ENCODE assay signal across 19 mouse cellular contexts in genomic region chr8:72499521-72500284, GRCm38 (mm10). TPM values are rescaled to one million over a fixed set of nuclear protein-coding genes. Genes with fewer than 3 reads are reported as not detected.
DNase-seq lines count a peak whose midpoint lies in the region; ATAC-seq and TF ChIP-seq lines count a peak whose summit lies in the region.
"Had no signal": no experiment of that assay in that cellular context is flagged by ENCODE, and none has a peak within 500 bp of the region (broad histone marks: within the 10 kb centered on the region; RNA-seq: fewer than 3 reads in every experiment).

No protein-coding gene starts in this region.

- H3K4me3 ChIP-seq in cerebellum, adult 2 months (replicated peaks; ENCODE audit: insufficient read depth, low read depth, low read length): no peak overlapping the region
- no peak overlapping the region for H3K4me3 ChIP-seq in heart, embryonic 10.5 days
- no peak overlapping the region for H3K4me3 ChIP-seq in liver, embryonic 12.5 days
- H3K4me3 ChIP-seq: forebrain, embryonic 13.5 days; hindbrain, embryonic 12.5 days; megakaryocyte, embryonic 14.5 days had no signal

- TF ChIP-seq CTCF in cerebellum, adult 2 months (IDR thresholded peaks at IDR 0.05; ENCODE audit: borderline replicate concordance, insufficient read depth, low read depth, low read length): no peak

- ATAC-seq in liver, embryonic 12.5 days: no peak
- ATAC-seq: CD4-positive, CD25-positive, alpha-beta regulatory T cell, adult 4 months; forebrain, embryonic 13.5 days; midbrain, embryonic 16.5 days had no signal

- H3K27ac ChIP-seq in cerebellum, adult 2 months (ENCODE audit: insufficient read depth, low read length): peak overlapping the region; percentile 64; the same call in 1 of the 2 replicates
- H3K27ac ChIP-seq in heart, embryonic 10.5 days: peak overlapping the region; percentile 60
- no peak overlapping the region for H3K27ac ChIP-seq in liver, embryonic 12.5 days
- H3K27ac ChIP-seq: forebrain, embryonic 13.5 days; hindbrain, embryonic 12.5 days had no signal

- no peak for DNase-seq in cerebellum, adult 2 months
- no peak for DNase-seq in cerebellum, adult 18-20 months
- DNase-seq in heart, embryonic 10.5 days (ENCODE audit: low spot score): no peak
- peak; percentile 76 to 85 for DNase-seq in heart, postnatal 10 days
- DNase-seq in skeletal muscle tissue, adult 2 months (ENCODE audit: low read depth, low spot score): peak; percentile 86
- no peak for DNase-seq in spleen, postnatal 14 days (ENCODE audit: low spot score in 2 of 2)
- DNase-seq in right cerebral cortex, postnatal 25 days: no peak
- DNase-seq: kidney, adult 11 months; kidney, postnatal 14 days; lung, postnatal 14 days; right cerebral cortex, adult 18-20 months; spleen, adult 18-20 months had no signal

- intact Hi-C loops in heart, postnatal 10 days (cut with DNase I): no loop called here

- H3K36me3 ChIP-seq in heart, embryonic 10.5 days: peaks cover 45% of the 10 kb centered on the region
- H3K36me3 ChIP-seq in liver, embryonic 12.5 days: peaks cover 62% of the 10 kb centered on the region

- no peak for TF ChIP-seq POLR2A in cerebellum, adult 2 months (IDR thresholded peaks at IDR 0.05; ENCODE audit: borderline replicate concordance, insufficient read depth, low read length)

- H3K4me1 ChIP-seq in cerebellum, adult 2 months (ENCODE audit: control insufficient read depth, insufficient read depth, low read length): peaks cover 85% of the 10 kb centered on the region
- peaks cover 30% of the 10 kb centered on the region for H3K4me1 ChIP-seq in heart, embryonic 10.5 days
- H3K4me1 ChIP-seq in liver, embryonic 12.5 days: peaks cover 55% of the 10 kb centered on the region

- H3K9ac ChIP-seq in liver, embryonic 12.5 days: no peak overlapping the region
- H3K9ac ChIP-seq: forebrain, embryonic 13.5 days; hindbrain, embryonic 12.5 days had no signal

- 87% methylated on average over 2 of the region's 2 CpGs for WGBS in cerebellum, adult 2 months
- 72% methylated on average over 2 of the region's 2 CpGs for WGBS in heart, embryonic 10.5 days
- 75% methylated on average over 2 of the region's 2 CpGs for WGBS in liver, embryonic 12.5 days (ENCODE audit: insufficient replicate concordance)

- H3K4me2 ChIP-seq in liver, embryonic 12.5 days: no peak overlapping the region
- H3K4me2 ChIP-seq: forebrain, embryonic 13.5 days; hindbrain, embryonic 12.5 days had no signal

- H3K27me3 ChIP-seq in cerebellum, adult 2 months (ENCODE audit: control insufficient read depth, insufficient read depth, low read length): no peaks in the 10 kb centered on the region
- no peaks in the 10 kb centered on the region for H3K27me3 ChIP-seq in heart, embryonic 10.5 days (ENCODE audit: insufficient read depth, poor library complexity, severe bottlenecking)
- H3K27me3 ChIP-seq in liver, embryonic 12.5 days (replicated peaks): no peaks in the 10 kb centered on the region
- H3K27me3 ChIP-seq: forebrain, embryonic 13.5 days; hindbrain, embryonic 12.5 days; megakaryocyte, embryonic 14.5 days had no signal

- no peaks in the 10 kb centered on the region for H3K9me3 ChIP-seq in heart, embryonic 10.5 days
- H3K9me3 ChIP-seq in liver, embryonic 12.5 days (replicated peaks): no peaks in the 10 kb centered on the region
- H3K9me3 ChIP-seq: forebrain, embryonic 13.5 days; G1E; hindbrain, embryonic 12.5 days; megakaryocyte, embryonic 14.5 days had no signal

RNA-seq across cellular contexts. Expression of gene Slc35e1, which starts 7.3 kb away (rescaled TPM):
- 40.1 and 41.1 TPM in 2 replicates for polyA plus RNA-seq in cerebellum, adult 2 months (2012; rRNA removed)
- 21.5 and 23.8 TPM in 2 replicates for polyA plus RNA-seq in heart, embryonic 10.5 days (2016; fragmentation: Nextera tagmentation; extraction: Ambion mirVana)
- 10 to 100 TPM; 32.8 to 34.8 TPM for total RNA-seq in heart, postnatal 10 days (2021)
- polyA plus RNA-seq in liver, embryonic 12.5 days (2016; fragmentation: Nextera tagmentation; extraction: Ambion mirVana): 17.1 and 17.7 TPM in 2 replicates

RNA-seq across cellular contexts. Expression of gene Cherp, which starts 24.7 kb away (rescaled TPM):
- polyA plus RNA-seq in cerebellum, adult 2 months (2012; rRNA removed): 54.5 and 65.5 TPM in 2 replicates
- polyA plus RNA-seq in heart, embryonic 10.5 days (2016; fragmentation: Nextera tagmentation; extraction: Ambion mirVana): 75.0 and 83.0 TPM in 2 replicates
- total RNA-seq in heart, postnatal 10 days (2021): 10 to 100 TPM; 45.9 to 55.4 TPM
- polyA plus RNA-seq in liver, embryonic 12.5 days (2016; fragmentation: Nextera tagmentation; extraction: Ambion mirVana): 41.6 and 45.0 TPM in 2 replicates

RNA-seq across cellular contexts. Expression of gene Med26, which starts 48.4 kb away (rescaled TPM):
- polyA plus RNA-seq in cerebellum, adult 2 months (2012; rRNA removed): 9.6 and 10.3 TPM in 2 replicates
- polyA plus RNA-seq in heart, embryonic 10.5 days (2016; fragmentation: Nextera tagmentation; extraction: Ambion mirVana): 12.7 and 14.9 TPM in 2 replicates
- 1 to 10 TPM; 9.3 to 9.9 TPM for total RNA-seq in heart, postnatal 10 days (2021)
- polyA plus RNA-seq in liver, embryonic 12.5 days (2016; fragmentation: Nextera tagmentation; extraction: Ambion mirVana): 11.3 and 11.6 TPM in 2 replicates

RNA-seq across cellular contexts. Expression of gene 1700030K09Rik, which starts 56.0 kb away (rescaled TPM):
- 8.5 and 10.4 TPM in 2 replicates for polyA plus RNA-seq in cerebellum, adult 2 months (2012; rRNA removed)
- polyA plus RNA-seq in heart, embryonic 10.5 days (2016; fragmentation: Nextera tagmentation; extraction: Ambion mirVana): 9.7 and 12.0 TPM in 2 replicates
- 1 to 10 TPM; 4.6 to 5.4 TPM for total RNA-seq in heart, postnatal 10 days (2021)
- 7.0 and 7.7 TPM in 2 replicates for polyA plus RNA-seq in liver, embryonic 12.5 days (2016; fragmentation: Nextera tagmentation; extraction: Ambion mirVana)

RNA-seq across cellular contexts. Expression of gene Calr3, which starts 56.0 kb away (rescaled TPM):
- 3.0 and 4.4 TPM in 2 replicates for polyA plus RNA-seq in cerebellum, adult 2 months (2012; rRNA removed)
- polyA plus RNA-seq in heart, embryonic 10.5 days (2016; fragmentation: Nextera tagmentation; extraction: Ambion mirVana): 0.84 and 1.7 TPM in 2 replicates
- 1 to 10 TPM; 4.3 to 4.7 TPM for total RNA-seq in heart, postnatal 10 days (2021)
- polyA plus RNA-seq in liver, embryonic 12.5 days (2016; fragmentation: Nextera tagmentation; extraction: Ambion mirVana): 1.0 and 1.1 TPM in 2 replicates

Comparison
In these comparisons a context has a peak if more than half of its experiments do, and no peak if none do; other contexts are left out.
1. DNase-seq: peak in heart, postnatal 10 days (2 of 2) and skeletal muscle tissue, adult 2 months (single experiment); none in cerebellum, adult 2 months (0 of 2), cerebellum, adult 18-20 months (0 of 2), heart, embryonic 10.5 days (single experiment), spleen, postnatal 14 days (0 of 2) and right cerebral cortex, postnatal 25 days (single experiment).